Mouse (Mus musculus) limb, embryonic 11.5 days (tissue): ENCODE measurements around the gene Socs3. TPM values are rescaled to one million over a fixed set of nuclear protein-coding genes. Genes with fewer than 3 reads are reported as not detected.
A peak's percentile ranks its signal among the peaks of the same experiment; 100 is the strongest.

Source experiments
- ATAC-seq: fragments of 200-750 bp; cut with Nextera tagmentation; 2 replicates; pipeline ENCODE4 v1.8.0; 2017; ENCODE audit warnings: low read depth; ENCODE audit not compliant: insufficient number of reproducible peaks, low FRiP score, low TSS enrichment
- DNase-seq: peaks from one replicate; pipeline ENCODE4 v3.0.0-alpha.2; 2015; ENCODE audit warnings: low spot score
- H3K27ac ChIP-seq: fragments of 300-500 bp; sonication (generic); replicated peaks from 2 replicates; pipeline ENCODE4 v1.5.1; 2014; ENCODE audit warnings: low read depth, mild to moderate bottlenecking, low read length
- H3K27me3 ChIP-seq: fragments of 300-500 bp; sonication (generic); 2 replicates; pipeline ENCODE4 v1.6.1; 2014; ENCODE audit warnings: mild to moderate bottlenecking, low read length, mixed read lengths; ENCODE audit not compliant: control insufficient read depth, insufficient read depth
- H3K36me3 ChIP-seq: fragments of 300-500 bp; sonication (generic); 2 replicates; pipeline ENCODE4 v1.6.1; 2014; ENCODE audit warnings: mild to moderate bottlenecking, low read length, moderate library complexity, mixed read lengths; ENCODE audit not compliant: control insufficient read depth, insufficient read depth
- H3K4me1 ChIP-seq: fragments of 300-500 bp; sonication (generic); 2 replicates; pipeline ENCODE4 v1.6.1; 2014; ENCODE audit warnings: low read length, mixed read lengths; ENCODE audit not compliant: control insufficient read depth, insufficient read depth
- H3K4me2 ChIP-seq: fragments of 300-500 bp; sonication (generic); 2 replicates; pipeline ENCODE4 v1.6.1; 2014; ENCODE audit warnings: low read depth, mild to moderate bottlenecking, moderate library complexity; ENCODE audit not compliant: severe bottlenecking
- H3K4me3 ChIP-seq: fragments of 300-500 bp; sonication (generic); 2 replicates; pipeline ENCODE4 v1.5.1; 2014; ENCODE audit warnings: low read depth, low read length
- H3K9ac ChIP-seq: fragments of 300-500 bp; sonication (generic); 2 replicates; pipeline ENCODE4 v1.6.1; 2014; ENCODE audit warnings: mild to moderate bottlenecking, low read length
- H3K9me3 ChIP-seq: fragments of 300-500 bp; sonication (generic); 2 replicates; pipeline ENCODE4 v1.6.1; 2016; ENCODE audit warnings: low read length; ENCODE audit not compliant: control insufficient read depth
- WGBS: fragments of 180-500 bp; shearing (Covaris S2); extraction: QIAGEN DNeasy Blood & Tissue Kit; methylation state at CpG from one replicate; pipeline ENCODE4 v1.1.7; 2014; 5-methylcytosine and 5-hydroxymethylcytosine counted together
- polyA plus RNA-seq: library from polyadenylated mRNA; unstranded; fragments of >200 nt; fragmentation: Nextera tagmentation; extraction: Ambion mirVana; gene quantifications from 2 replicates; pipeline ENCODE4 v1.2.1, GENCODE M21; 2014

The Socs3 gene
- polyA plus RNA-seq, 1 experiment from 2014 or later, result 5.4 TPM

DNA sequence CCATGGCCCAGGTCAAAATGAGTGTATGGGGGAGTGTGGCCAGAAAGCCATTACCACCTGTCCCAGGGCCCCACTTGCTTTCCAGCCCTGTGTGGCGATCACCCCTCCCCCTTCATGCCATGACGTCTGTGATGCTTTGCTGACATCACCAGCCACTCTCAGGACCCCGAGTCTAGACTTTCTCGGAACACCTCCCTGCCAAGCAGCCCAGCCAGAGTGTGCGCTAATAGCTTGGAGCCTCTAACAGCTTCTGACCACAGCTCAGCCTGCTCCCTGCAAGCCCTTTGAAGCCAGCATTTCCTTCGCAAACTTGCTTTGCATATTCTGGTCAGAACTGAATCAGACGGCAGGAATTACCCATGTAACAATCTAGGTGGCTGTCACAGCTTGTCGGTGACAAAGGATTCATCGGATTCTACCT is 4.3 kb downstream of the Socs3 start:
- Histone ChIP-seq H3K36me3 (no peaks in the 10 kb centered on the region), H3K4me3 (no peak overlapping the region), H3K4me2 (no peak overlapping the region), H3K27me3 (peaks cover 10% of the 10 kb centered on the region), H3K9me3 (no peaks in the 10 kb centered on the region), H3K9ac (no peak overlapping the region), H3K4me1 (peaks cover 57% of the 10 kb centered on the region), H3K27ac (no peak overlapping the region)
- WGBS, result 14% methylated on average over 9 of the region's 9 CpGs
- ATAC-seq (no peak), DNase-seq (peak; percentile 42)

DNA sequence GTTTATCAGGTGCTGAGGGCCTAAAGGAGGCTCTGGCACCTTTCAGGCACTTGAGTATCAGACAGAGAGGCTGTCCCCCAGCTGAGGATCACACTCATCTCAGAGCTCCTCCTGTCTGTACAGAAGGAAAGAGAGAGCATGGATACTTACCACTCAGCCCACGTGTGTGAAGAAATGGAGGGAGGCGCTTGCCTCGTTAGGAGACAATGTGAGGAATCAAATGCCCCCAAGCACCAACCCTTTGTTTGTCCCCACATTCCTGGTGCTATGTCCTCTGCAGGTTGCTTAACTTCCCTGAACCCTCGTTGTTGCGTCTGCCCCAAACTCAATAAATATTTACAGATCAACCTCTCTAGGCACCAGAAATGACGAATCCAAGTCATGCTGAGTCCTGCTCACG is 4.8 kb downstream of the Socs3 start:
- H3K27me3 ChIP-seq, result peaks cover 10% of the 10 kb centered on the region
- no peak overlapping the region for H3K4me3 ChIP-seq
- no peaks in the 10 kb centered on the region for H3K36me3 ChIP-seq
- no peak overlapping the region for H3K27ac ChIP-seq
- DNase-seq (no peak), ATAC-seq (no peak)
- peaks cover 57% of the 10 kb centered on the region for H3K4me1 ChIP-seq
- 31% methylated on average over 7 of the region's 7 CpGs for WGBS
- H3K9me3 ChIP-seq, result no peaks in the 10 kb centered on the region
- H3K4me2 ChIP-seq, result peak overlapping the region; percentile 7; the same call in 1 of the 2 replicates
- no peak overlapping the region for H3K9ac ChIP-seq

DNA sequence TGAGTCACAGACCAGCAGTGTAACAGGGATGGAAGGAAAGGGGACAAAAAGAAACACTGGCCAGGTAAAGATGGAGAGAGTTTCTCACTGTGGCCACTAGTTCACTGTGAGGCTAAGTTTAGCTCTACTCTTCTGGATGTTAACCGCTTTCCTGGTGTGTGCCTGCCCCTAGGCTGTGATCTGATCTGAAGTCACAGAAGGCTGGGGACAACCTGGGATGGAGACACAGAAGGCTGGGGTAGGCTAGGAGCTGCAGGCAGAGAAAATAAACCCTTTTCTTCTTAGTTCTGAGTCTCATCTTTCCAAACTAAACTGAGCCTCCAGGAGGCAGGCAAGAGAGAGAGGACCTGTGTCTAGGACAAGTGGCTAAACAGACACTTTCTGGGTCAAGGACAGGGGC is 5.6 kb downstream of the Socs3 start:
- H3K27ac ChIP-seq, result peak overlapping the region; percentile 75
- WGBS, result 0% methylated on average over 1 of the region's 1 CpGs
- ATAC-seq, result no peak
- H3K4me3 ChIP-seq, result no peak overlapping the region
- peak overlapping the region; percentile 15; the same call in 1 of the 2 replicates for H3K4me2 ChIP-seq
- H3K9me3 ChIP-seq, result no peaks in the 10 kb centered on the region
- H3K27me3 ChIP-seq, result peaks cover 10% of the 10 kb centered on the region
- H3K4me1 ChIP-seq, result peaks cover 57% of the 10 kb centered on the region
- H3K36me3 ChIP-seq, result no peaks in the 10 kb centered on the region
- peak overlapping the region; percentile 7; the same call in 1 of the 2 replicates for H3K9ac ChIP-seq
- peak; percentile 37 for DNase-seq

DNA sequence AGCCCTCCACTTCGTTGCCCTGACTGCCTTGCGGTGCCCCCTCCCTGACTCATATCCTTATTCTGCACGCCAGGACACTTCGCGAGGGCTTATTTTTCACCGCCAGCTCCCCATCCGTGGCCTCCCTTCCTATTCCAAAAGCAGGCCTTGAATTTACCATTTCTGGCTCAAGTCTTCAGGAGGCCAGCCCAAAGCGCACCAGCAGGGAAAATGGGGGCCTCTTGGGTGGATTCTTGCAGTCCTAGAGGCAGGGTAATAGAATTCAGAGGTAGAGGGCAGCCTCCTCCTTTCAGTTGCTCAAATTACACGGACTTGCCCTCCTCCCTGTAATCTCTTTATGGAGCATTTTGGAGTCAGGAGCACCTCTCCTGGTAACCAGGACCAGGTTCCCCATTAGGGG is 6.0 kb downstream of the Socs3 start:
- peaks cover 57% of the 10 kb centered on the region for H3K4me1 ChIP-seq
- H3K27me3 ChIP-seq, result peaks cover 10% of the 10 kb centered on the region
- no peaks in the 10 kb centered on the region for H3K9me3 ChIP-seq
- H3K27ac ChIP-seq, result peak overlapping the region; percentile 75
- ATAC-seq, result no peak; the same call in 1 of the 2 replicates
- 0% methylated on average over 9 of the region's 9 CpGs for WGBS
- peak; percentile 45 for DNase-seq
- peak overlapping the region; percentile 88 for H3K4me2 ChIP-seq
- no peaks in the 10 kb centered on the region for H3K36me3 ChIP-seq
- peak overlapping the region; percentile 25 for H3K4me3 ChIP-seq
- peak overlapping the region; percentile 63; the same call in 1 of the 2 replicates for H3K9ac ChIP-seq

DNA sequence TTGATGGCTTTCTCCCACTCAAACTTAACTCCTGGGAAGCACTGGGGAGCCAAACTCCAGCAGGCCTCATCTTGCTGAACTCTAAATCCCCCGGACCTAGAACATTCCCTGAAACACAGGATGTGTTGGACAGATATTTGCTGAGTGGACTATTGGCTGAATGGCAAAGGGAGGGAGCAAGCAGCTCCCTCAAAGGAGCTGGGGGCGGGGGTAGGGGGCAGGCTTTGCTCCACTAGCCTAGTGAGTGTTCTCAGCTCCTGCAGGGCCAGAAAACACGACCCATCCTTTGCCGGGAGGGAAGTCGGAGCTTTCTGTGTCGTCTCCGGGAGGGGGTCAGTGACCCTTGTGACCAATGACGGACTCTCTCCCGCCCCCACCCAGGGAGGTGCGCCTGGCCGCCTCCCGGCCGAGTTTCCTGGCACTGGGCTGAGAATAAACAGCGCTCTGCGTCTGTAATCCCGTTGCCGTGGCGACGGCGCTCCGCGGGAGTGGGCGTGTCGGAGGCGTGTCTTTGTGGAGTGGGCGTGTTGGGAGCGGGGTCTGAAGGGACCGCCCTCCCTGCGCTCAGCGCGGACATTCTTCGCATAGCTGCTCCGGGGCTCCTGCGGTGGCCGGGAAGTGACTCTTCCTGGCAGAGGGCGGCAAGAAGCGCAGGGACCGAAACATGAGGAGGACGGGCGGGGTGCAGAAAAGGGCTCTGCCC is 6.6 kb downstream of the Socs3 start:
- ATAC-seq (peak; percentile 84), DNase-seq (peak; percentile 100)
- Histone ChIP-seq H3K4me3 (peak overlapping the region; percentile 25), H3K9me3 (no peaks in the 10 kb centered on the region), H3K4me2 (peak overlapping the region; percentile 88), H3K27ac (peak overlapping the region; percentile 75), H3K36me3 (no peaks in the 10 kb centered on the region), H3K4me1 (peaks cover 58% of the 10 kb centered on the region), H3K9ac (peak overlapping the region; percentile 63), H3K27me3 (peaks cover 10% of the 10 kb centered on the region)
- under 1% methylated on average over 40 of the region's 40 CpGs for WGBS

DNA sequence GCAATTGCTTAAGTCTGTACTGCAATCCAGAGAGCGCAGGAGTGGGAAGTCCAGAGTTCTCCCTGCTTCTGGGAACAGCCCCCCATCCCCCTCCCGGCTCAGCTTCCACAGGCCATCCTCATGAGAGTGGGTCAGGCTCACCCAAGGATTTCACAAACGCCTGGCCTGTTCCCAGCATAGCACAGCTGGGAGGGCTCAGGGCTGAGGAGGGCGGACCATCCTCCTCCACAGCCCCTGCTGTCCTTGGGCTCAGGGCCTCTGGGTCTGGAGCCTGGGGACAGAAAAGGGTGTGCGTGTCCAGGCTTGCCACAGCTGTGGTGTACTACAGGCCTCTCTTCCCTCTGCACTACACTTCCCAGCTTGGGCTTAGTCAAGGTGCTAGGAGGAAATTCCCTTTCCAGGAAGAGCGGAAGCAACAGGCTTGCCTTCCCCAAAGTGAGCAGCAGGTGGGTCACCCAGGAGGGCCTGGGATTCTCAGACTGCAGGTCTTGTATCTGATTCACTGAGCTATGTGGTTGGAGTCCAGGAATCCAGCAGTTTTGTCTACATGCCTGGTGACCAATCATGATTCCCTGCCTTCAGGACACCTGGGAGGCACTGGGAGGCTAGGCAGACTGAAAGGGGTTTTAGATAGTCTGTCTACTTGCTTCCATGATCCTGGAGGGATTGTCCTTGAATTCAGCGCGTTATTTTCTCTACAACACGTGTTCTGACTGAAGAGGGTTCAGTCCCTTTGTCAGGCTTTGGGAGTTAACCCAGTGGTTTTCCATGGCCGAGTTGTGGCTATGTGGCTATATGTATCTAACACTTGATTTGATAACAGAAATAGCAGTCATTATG is 7.4 kb downstream of the Socs3 start:
- DNase-seq, result peak; percentile 39
- 43% methylated on average over 10 of the region's 10 CpGs for WGBS

DNA sequence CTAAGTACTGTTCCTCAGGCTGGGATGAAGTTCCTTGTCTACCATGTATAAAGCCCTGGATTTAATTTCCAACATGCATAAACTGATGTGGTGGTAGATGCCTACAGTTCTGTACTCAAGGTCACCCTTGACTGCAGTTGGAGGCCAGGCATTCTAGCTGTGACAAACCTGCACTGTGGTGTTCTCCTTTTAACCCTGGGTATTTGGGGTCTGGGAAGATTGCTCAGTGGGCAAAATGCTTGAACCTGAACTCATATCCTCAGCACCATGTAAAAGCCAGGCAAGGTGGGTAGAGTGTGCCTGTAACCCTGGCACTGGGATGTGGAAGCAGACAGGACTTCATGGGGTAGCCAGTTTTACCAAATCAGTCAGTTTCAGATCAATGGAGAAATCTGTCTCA is 9.2 kb downstream of the Socs3 start:
- no peak overlapping the region for H3K9ac ChIP-seq

More for the DNA sequence above, 7.4 kb downstream of the Socs3 start:
- H3K4me2 ChIP-seq, result peak overlapping the region; percentile 88
- H3K27me3 ChIP-seq, result peaks cover 5% of the 10 kb centered on the region
- H3K36me3 ChIP-seq, result no peaks in the 10 kb centered on the region
- ATAC-seq, result no peak
- peaks cover 54% of the 10 kb centered on the region for H3K4me1 ChIP-seq
- no peaks in the 10 kb centered on the region for H3K9me3 ChIP-seq
- H3K27ac ChIP-seq, result peak overlapping the region; percentile 75
- H3K9ac ChIP-seq, result peak overlapping the region; percentile 55
- no peak overlapping the region for H3K4me3 ChIP-seq

DNA sequence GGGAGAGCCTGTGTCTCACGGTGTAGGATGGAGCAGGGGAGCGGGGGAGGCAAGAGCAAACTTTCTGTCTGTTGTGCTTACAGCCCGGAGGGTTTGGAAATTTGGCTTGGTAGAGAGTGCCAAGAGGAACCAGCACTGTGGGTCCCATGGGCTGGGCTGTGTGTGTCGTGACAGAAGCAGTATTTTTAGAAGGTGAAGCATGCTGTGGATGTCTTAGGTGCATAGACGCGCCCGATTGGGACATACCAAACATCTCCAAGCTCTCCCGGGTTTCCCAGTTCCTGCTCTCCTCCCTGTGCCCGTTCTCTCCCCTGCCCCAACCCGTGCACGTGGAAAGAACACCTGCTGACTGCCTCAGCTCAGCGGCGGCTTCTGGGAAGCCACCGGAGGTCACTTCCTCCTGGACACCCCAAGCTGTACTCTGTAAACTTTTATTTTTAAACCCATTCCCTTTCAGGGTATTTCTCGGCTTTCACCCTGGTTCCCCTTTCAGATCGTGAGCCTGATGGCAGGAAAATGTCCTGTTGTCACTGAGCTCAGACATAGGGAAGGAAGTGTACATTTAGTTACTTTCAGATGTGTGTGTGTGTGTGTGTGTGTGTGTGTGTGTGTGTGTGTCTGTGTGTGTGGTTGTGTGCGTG is 10.0 kb downstream of the Socs3 start:
- no peak for DNase-seq
- peaks cover 31% of the 10 kb centered on the region for H3K4me1 ChIP-seq
- no peak overlapping the region for H3K27ac ChIP-seq
- no peak overlapping the region for H3K4me2 ChIP-seq
- 58% methylated on average over 17 of the region's 17 CpGs for WGBS
- no peaks in the 10 kb centered on the region for H3K36me3 ChIP-seq
- no peak overlapping the region for H3K4me3 ChIP-seq
- H3K9ac ChIP-seq, result no peak overlapping the region
- H3K27me3 ChIP-seq, result no peaks in the 10 kb centered on the region
- no peaks in the 10 kb centered on the region for H3K9me3 ChIP-seq
- ATAC-seq, result no peak

More for the DNA sequence above, 9.2 kb downstream of the Socs3 start:
- Histone ChIP-seq H3K9me3 (no peaks in the 10 kb centered on the region), H3K36me3 (no peaks in the 10 kb centered on the region), H3K4me1 (peaks cover 39% of the 10 kb centered on the region), H3K27me3 (no peaks in the 10 kb centered on the region), H3K27ac (no peak overlapping the region), H3K4me2 (no peak overlapping the region), H3K4me3 (no peak overlapping the region)
- ATAC-seq (no peak), DNase-seq (no peak)
